Mouse (Mus musculus): Measurements from ENCODE around the gene Bcl9l. TPM values are rescaled to one million over a fixed set of nuclear protein-coding genes. Genes with fewer than 3 reads are reported as not detected.
A peak's percentile ranks its signal among the peaks of the same experiment; 100 is the strongest.

The Bcl9l gene
- polyA plus RNA-seq, 1 experiment from 2014 or later, result 9.2 TPM

DNA sequence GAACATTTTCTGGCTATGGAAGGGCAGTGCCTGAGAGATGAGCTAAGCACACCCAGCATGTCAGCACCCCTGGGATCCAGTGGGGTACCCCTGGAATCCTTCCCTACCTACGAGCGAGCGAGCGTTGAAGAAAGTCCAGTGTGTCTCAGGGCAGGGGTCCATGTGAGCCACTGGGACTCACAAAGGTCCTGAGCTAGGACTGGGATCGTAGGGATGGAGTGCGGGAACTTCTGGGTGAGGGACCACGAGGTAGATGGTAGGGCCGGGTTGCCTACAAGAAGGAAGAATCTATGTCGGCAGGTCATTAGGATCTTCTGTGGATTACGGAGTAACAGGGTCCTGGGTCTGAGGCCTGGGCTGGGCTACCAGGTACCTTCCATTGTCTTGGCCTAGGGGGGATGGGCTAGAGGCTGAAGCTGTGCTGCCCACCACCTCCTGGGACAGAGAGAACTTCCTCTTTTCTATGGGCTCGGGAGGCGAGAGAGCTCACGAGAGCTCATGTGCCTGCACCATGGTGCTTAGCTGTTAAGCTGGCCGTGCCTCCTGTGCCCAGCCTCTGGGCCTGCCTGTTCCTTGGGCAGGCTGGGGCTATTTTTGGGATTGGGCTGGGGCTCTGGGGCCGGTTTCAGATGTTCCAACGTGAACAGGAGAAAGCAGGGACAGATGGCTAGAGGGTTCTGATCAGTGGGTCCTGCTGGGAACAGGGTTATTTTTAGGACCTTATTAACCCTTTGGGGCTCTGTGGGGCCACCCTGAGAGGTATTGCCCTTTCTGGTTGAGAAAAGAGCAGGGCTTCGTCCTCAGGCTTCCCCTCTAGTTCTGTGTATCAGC is 10.2 kb downstream of the Bcl9l start:
- H3K4me1 ChIP-seq (replicated peaks), result peaks cover 94% of the 10 kb centered on the region
- H3K36me3 ChIP-seq, result peaks cover 4% of the 10 kb centered on the region; the same call in 1 of the 2 replicates
- H3K27me3 ChIP-seq, result no peaks in the 10 kb centered on the region
- H3K4me3 ChIP-seq (replicated peaks), result no peak overlapping the region
- peak overlapping the region; percentile 15; the same call in 1 of the 2 replicates for H3K9ac ChIP-seq (replicated peaks)
- no peaks in the 10 kb centered on the region for H3K9me3 ChIP-seq
- ATAC-seq, result no peak
- no peak overlapping the region; the same call in 1 of the 2 replicates for H3K4me2 ChIP-seq (replicated peaks)
- WGBS, result 65% methylated on average over 17 of the region's 17 CpGs
- no peak overlapping the region for H3K27ac ChIP-seq

DNA sequence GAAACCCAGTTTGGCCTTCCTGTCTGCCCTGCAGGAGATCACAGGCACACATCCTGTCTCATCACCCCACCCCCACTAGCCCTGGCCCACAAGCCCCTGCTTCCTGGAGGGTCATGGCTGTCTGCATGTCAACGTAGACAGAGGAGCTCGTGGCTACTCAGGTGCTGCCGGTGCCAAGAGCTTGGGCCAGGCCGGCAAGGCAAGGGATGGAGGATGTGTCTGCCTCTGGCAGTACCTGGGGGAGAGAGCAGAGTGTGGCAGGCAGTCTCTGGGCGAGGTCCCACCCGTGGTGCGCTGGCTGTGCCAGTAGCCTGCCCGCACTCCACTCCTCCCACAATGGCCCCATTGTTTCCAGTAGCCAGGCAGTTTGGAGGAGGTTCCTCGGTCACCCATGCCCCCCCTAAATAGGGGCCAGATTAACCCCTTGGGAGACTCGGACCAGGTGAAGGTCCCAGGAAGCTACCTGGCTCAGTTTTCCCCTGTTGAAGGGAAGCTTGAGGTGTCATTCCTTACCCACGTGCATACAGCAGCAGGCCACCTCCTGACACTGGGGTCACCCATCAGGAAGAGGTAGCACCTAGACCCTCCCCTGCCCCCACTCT is 11.7 kb downstream of the Bcl9l start:
- peak overlapping the region; percentile 21; the same call in 1 of the 2 replicates for H3K9ac ChIP-seq (replicated peaks)
- WGBS, result 19% methylated on average over 11 of the region's 11 CpGs
- peaks cover 4% of the 10 kb centered on the region; the same call in 1 of the 2 replicates for H3K36me3 ChIP-seq

DNA sequence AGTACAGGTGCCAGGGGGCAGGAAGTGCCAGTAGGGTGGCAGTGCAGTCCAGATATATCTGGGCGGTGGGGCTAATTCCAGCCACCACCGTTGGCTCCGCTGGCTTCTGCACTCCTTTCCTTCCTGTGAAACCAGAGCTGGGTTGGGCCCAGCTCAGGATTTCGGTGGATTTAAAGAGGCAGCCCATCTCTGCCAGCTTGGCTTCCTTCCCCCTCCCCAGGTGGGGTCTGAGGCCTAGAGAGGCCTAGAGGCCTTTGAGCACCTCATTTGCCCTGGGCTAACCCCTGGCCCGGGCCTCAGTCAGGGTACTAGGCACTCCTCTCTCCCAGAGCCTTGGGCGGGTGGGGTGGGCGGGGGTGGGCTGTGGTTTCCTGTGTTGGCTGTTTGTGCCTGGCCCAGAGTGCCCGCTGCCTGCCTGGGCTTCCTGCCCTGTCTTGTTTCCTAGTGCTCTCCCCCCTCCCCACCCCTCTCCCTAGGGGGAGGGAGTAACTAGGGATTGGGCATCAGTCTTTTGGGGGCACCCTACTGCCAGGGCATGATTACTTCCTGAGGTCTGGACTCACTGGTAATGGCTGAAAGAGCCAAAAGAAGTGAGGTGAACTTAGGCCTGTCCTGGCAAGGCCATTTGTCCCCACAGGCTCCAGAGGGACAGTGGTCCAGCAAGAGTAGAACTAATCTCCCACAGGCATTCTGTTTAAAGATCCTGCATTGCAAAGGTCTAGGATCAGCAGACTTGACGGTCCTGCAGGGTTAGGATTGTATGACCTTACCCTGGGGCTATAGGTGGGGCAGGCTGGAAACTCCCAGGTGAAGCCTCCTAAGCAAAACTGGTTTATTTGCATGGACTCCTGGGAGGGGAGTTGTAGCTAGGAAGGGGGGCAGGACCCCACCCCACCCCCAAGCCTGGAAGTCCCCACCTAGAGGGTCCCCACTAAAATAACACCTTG is 12.5 kb downstream of the Bcl9l start:
- H3K4me1 ChIP-seq (replicated peaks), result peaks cover 94% of the 10 kb centered on the region
- 48% methylated on average over 9 of the region's 9 CpGs for WGBS
- peak overlapping the region; percentile 10 for H3K4me2 ChIP-seq (replicated peaks)
- peak overlapping the region; percentile 21; the same call in 1 of the 2 replicates for H3K9ac ChIP-seq (replicated peaks)
- H3K27ac ChIP-seq, result peak overlapping the region; percentile 60; the same call in 1 of the 2 replicates
- H3K36me3 ChIP-seq, result peaks cover 4% of the 10 kb centered on the region; the same call in 1 of the 2 replicates
- no peaks in the 10 kb centered on the region for H3K27me3 ChIP-seq
- H3K4me3 ChIP-seq (replicated peaks), result no peak overlapping the region
- no peak for ATAC-seq
- no peaks in the 10 kb centered on the region for H3K9me3 ChIP-seq

More for the DNA sequence above, 11.7 kb downstream of the Bcl9l start:
- H3K27ac ChIP-seq, result peak overlapping the region; percentile 60
- peak overlapping the region; percentile 10 for H3K4me2 ChIP-seq (replicated peaks)
- H3K4me3 ChIP-seq (replicated peaks), result no peak overlapping the region
- H3K4me1 ChIP-seq (replicated peaks), result peaks cover 94% of the 10 kb centered on the region
- H3K9me3 ChIP-seq, result no peaks in the 10 kb centered on the region
- H3K27me3 ChIP-seq, result no peaks in the 10 kb centered on the region
- no peak for ATAC-seq

DNA sequence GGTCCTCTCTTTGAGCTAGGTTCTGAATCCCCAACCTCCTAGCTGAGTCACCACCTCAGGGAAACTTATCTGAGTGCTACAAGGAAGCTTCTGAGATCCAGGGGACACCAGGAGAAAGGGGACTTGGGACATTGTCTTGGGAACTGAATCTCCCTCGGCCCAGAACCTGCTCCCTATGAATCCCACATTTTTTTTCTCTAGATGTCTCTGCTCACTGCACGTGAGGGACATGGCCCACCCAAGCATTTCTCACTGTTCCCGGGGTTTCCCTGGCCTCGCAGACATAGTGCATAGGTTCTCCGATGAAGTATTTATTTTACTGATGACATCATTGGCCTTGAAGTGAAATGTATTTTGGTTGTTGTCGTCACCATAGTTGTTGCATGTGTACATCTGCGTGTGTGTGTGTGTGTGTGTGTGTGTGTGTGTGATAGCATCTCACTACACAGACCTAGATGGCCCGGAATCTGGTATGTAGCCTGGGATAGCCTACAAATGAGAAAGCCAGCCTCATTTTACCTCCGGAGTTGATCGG is 13.3 kb downstream of the Bcl9l start:
- 88% methylated on average over 10 of the region's 10 CpGs for WGBS
- no peak overlapping the region for H3K4me2 ChIP-seq (replicated peaks)
- no peaks in the 10 kb centered on the region for H3K9me3 ChIP-seq
- no peak overlapping the region for H3K4me3 ChIP-seq (replicated peaks)
- no peak overlapping the region for H3K27ac ChIP-seq
- H3K9ac ChIP-seq (replicated peaks), result no peak overlapping the region
- no peaks in the 10 kb centered on the region for H3K27me3 ChIP-seq
- peaks cover 5% of the 10 kb centered on the region for H3K36me3 ChIP-seq
- no peak for ATAC-seq
- peaks cover 94% of the 10 kb centered on the region for H3K4me1 ChIP-seq (replicated peaks)

DNA sequence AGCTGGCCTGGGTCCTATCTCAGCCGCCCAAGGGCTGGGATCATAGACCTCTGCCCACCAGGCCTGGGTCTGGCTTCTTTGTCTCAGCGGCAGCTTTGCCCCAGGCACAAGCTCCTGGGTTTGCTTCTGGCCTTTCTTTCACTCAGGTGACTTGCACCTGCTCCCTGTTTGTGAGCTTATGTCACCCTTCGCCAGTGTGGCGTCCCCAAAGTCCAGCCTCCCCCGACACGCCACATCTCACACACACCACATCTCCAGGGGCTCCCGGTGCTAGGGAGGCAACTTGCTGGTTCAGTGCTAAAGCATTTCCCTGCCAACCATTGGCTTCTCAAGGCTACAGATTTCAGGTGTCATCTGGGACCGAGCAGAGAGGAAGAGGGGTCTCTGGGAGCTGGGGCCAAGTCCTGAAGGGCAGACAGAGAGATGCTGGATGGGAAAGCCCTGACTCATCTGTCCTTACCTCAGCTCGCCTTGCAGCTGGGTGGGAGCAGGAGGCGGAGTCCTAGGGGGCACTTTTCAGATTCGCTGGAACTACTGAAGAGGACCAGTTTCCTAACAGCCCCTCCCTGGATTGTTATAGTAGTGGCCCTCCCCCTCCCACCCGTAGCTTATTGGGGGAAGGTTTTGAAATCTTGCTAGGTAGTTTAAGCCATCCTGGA is 14.3 kb downstream of the Bcl9l start:
- ATAC-seq, result no peak
- H3K4me2 ChIP-seq (replicated peaks), result peak overlapping the region; percentile 83; the same call in 1 of the 2 replicates
- H3K27ac ChIP-seq, result no peak overlapping the region
- no peaks in the 10 kb centered on the region for H3K9me3 ChIP-seq
- peaks cover 94% of the 10 kb centered on the region for H3K4me1 ChIP-seq (replicated peaks)
- WGBS, result 49% methylated on average over 12 of the region's 12 CpGs
- H3K36me3 ChIP-seq, result peaks cover 7% of the 10 kb centered on the region
- H3K4me3 ChIP-seq (replicated peaks), result no peak overlapping the region
- H3K27me3 ChIP-seq, result 0 out of 2 replicates have a peak, but pooled peaks cover 3% of the 10 kb centered on the region
- peak overlapping the region; percentile 36; the same call in 1 of the 2 replicates for H3K9ac ChIP-seq (replicated peaks)

DNA sequence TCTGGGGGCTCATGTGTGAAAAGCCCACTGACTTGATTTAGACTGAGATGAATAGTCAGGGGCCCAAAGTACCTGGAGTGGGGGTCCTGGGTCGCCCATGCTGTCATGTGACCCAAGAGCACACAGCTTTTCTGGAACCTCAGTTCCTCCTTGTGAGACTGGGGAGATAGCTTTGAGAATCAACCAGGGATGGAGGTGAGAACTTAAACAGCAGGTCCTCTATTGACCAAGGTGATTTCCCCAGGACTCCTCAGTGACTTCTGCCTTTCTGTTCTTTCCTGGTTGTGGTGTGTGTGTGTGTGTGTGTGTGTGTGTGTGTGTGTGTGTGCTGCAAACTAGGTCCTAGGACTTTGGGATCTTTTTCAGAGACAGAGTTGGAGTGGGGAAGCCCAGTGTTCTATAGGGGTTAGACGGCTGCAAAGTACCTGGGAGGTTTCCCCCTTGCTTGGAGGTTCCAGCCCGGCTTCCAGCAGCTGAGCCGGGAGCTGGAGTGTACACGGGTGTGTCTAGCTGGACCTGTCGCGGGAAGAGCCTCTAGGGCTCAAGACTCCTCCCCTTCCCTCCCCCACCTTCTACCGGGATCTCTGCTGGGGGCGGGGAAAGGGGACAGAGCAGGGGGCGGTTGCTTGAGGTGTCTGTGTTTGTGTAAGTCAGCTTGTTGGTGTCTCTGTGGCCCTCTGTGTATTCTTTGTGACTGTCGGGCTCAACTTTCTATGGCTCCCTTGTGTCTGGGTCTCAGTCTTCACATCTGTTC is 15.2 kb downstream of the Bcl9l start:
- ATAC-seq, result no peak; the same call in 1 of the 2 replicates
- Histone ChIP-seq H3K9me3 (no peaks in the 10 kb centered on the region), H3K4me1 (replicated peaks) (peaks cover 90% of the 10 kb centered on the region)

DNA sequence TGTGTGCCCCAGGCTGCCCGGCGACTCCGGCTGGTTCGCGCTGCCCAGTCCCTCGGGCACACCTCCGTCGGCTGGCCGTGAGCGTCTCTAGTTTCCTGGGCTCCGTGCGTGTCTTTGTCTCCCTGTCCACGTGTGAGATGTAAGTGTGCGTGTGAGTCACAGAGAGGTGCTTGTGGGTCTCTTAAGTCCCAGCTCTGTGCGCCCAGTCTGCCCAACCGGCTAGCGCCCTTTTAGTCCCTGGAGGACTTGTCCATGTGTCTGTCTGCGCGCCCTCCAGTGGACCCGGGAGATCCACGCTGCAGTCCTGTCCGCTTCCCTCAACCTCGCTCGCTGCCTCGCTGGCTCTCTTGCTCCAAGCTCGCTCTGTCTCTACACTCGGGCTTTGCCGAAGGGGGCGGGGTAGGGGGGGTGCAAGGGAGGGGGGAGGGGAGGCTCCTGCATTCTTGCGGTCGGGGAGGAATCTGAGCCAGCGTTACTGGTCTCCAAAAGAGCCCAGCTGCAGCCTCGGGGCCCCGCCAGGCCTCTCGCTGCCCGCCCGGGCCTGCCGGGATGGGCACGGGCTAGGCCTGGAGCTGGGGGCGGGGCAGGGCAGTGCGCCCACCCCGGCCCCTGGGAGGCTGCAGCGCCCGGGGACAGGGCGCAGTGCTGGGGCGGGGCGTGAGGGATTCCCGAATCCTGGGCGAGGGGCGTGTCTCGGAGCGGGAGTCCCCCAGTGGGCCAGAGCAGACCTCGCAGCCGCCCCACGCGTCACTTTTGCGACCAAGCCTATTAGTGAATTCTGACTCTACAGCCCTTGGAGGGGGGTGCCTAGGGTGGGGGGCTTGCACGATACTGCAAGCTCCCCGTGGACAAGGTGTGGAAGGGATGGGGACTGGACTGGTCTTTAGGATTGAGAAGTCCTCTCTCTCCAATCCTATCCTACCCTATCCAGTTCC is 16.1 kb downstream of the Bcl9l start:
- 0 out of 2 replicates have a peak, but pooled peaks cover 3% of the 10 kb centered on the region for H3K27me3 ChIP-seq
- H3K9me3 ChIP-seq, result no peaks in the 10 kb centered on the region
- H3K27ac ChIP-seq, result peak overlapping the region; percentile 93
- H3K9ac ChIP-seq (replicated peaks), result peak overlapping the region; percentile 73
- peaks cover 81% of the 10 kb centered on the region for H3K4me1 ChIP-seq (replicated peaks)
- ATAC-seq, result peak; percentile 75
- WGBS, result under 1% methylated on average over 56 of the region's 59 CpGs
- H3K36me3 ChIP-seq, result peaks cover 6% of the 10 kb centered on the region
- peak overlapping the region; percentile 42 for H3K4me3 ChIP-seq (replicated peaks)
- H3K4me2 ChIP-seq (replicated peaks), result peak overlapping the region; percentile 83

More for the DNA sequence above, 15.2 kb downstream of the Bcl9l start:
- H3K4me3 ChIP-seq (replicated peaks), result peak overlapping the region; percentile 42
- H3K4me2 ChIP-seq (replicated peaks), result peak overlapping the region; percentile 83
- H3K9ac ChIP-seq (replicated peaks), result peak overlapping the region; percentile 73
- 0 out of 2 replicates have a peak, but pooled peaks cover 3% of the 10 kb centered on the region for H3K27me3 ChIP-seq
- peak overlapping the region; percentile 93 for H3K27ac ChIP-seq
- 5% methylated on average over 11 of the region's 11 CpGs for WGBS
- peaks cover 6% of the 10 kb centered on the region for H3K36me3 ChIP-seq

DNA sequence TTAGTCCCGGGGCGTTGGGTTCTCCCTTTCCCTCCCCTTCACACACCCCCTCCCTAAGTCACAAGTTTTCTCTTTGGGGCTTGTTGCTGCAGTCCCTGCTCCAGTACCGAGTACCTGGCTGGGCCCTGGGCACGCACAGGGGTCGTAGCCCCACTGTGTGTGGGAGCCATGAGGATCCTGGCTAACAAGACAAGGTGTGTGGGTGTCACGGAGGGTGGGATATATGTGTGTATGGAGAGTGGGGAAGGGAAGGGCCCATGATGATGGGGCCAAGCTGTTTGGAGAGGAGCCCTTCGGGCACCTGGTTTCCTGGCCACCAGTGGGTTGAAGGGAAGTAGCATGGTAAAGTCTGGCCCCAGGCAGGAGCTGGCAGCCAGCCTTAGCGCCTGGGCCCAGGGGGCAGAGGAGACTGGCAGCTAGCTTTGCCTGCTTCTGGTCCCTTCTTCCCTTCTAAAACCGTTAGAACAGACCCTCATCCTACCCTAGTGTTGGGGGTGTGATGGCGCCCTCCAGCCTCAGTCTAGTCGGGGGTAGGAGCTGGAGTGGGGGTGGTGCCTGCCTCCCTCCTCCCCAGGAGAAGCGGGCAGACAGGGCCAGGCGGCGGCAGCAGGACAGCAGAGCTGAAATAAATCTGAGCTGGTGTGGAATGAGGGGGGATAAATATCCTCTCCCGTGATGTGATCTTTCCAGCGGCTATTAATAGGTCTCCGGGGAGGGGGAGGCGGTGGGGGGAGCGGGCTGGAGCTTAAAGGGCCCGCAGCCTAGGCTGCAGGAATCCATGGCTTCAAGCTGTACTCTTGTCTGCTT is 16.9 kb downstream of the Bcl9l start:
- 0 out of 2 replicates have a peak, but pooled peaks cover 3% of the 10 kb centered on the region for H3K27me3 ChIP-seq
- ATAC-seq, result peak; percentile 28
- H3K4me3 ChIP-seq (replicated peaks), result peak overlapping the region; percentile 42
- no peaks in the 10 kb centered on the region for H3K9me3 ChIP-seq
- H3K4me1 ChIP-seq (replicated peaks), result peaks cover 72% of the 10 kb centered on the region
- H3K4me2 ChIP-seq (replicated peaks), result peak overlapping the region; percentile 83
- 5% methylated on average over 17 of the region's 20 CpGs for WGBS
- peak overlapping the region; percentile 73 for H3K9ac ChIP-seq (replicated peaks)
- peak overlapping the region; percentile 93 for H3K27ac ChIP-seq
- peaks cover 11% of the 10 kb centered on the region for H3K36me3 ChIP-seq

DNA sequence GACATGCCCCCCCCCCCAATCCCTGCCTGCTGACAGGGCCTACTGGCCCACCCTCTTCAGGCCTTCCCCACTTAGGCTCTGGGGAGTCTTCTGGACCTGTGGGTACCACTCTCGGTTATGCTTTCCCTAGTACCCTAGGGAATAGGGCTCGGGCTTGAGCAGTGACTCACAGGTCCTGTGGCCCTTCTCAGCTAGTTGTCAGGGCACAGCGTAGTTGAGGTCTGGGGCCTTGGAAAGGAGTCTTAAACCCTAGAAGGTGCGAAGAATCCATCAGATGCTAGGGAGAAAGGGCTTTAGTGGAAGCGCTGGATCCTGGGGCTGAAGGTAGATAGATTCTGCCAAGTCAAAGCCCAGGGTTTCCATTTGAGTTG is 17.5 kb downstream of the Bcl9l start:
- Histone ChIP-seq H3K36me3 (peaks cover 16% of the 10 kb centered on the region), H3K4me1 (replicated peaks) (peaks cover 68% of the 10 kb centered on the region), H3K9me3 (no peaks in the 10 kb centered on the region), H3K27ac (peak overlapping the region; percentile 93), H3K27me3 (0 out of 2 replicates have a peak, but pooled peaks cover 3% of the 10 kb centered on the region), H3K4me2 (replicated peaks) (peak overlapping the region; percentile 83), H3K4me3 (replicated peaks) (peak overlapping the region; percentile 42), H3K9ac (replicated peaks) (peak overlapping the region; percentile 42)
- peak; percentile 37 for ATAC-seq
- WGBS, result 31% methylated on average over 5 of the region's 5 CpGs

Measured in midbrain, embryonic 13.5 days (tissue).